Mouse (Mus musculus) thymus, postnatal 4 days (tissue): ENCODE measurements around the gene Olfr969.
"Not testable (repeated sequence)": the region's sequence is repeated elsewhere in the genome, so short reads cannot be mapped to it uniquely, and the experiment has no call there.

ENCODE experiments used
- DNase-seq: peaks from one replicate; pipeline ENCODE4 v3.0.0; 2021

Olfr969 gene

GRCm38 (mm10) chr9:39790558-39790957, at the start of gene Olfr969:
Gene Olfr969, plus strand, starts transcription at chr9:39790945.
- DNase-seq, result no peak

- no peak for DNase-seq
Measured at GRCm38 (mm10) chr9:39745949-39746348, 44.8 kb upstream of the Olfr969 start, which contains the start of gene Olfr967. Gene Olfr967, plus strand, starts transcription at chr9:39746249.

- no peak for DNase-seq
Measured at GRCm38 (mm10) chr9:39746428-39746827, 44.3 kb upstream of the Olfr969 start.

DNA sequence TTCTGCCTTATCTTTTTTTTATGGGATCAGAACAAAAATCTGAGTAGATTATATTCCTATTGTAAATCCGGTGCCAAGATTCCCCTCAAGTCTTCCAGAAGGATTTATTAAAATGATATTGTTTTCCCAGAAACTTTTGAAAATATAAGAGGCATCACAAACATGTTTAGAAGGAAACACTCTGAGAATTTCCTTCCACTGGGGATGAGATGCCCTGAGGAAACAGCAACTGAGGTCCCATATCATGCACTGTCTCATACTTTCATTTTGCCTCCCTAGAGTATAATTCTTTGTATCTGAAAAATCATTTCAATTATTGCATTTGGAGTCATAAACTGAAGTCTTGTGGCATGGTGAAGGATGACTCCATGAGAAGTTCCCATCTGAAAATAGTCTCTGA, 7.6 kb upstream of the Olfr969 start, which contains the start of gene Olfr968:
Gene Olfr968 (minus strand): TSS at position 101 of the 400 bp plus-strand sequence.
- no peak for DNase-seq

- no peak for DNase-seq
Measured at GRCm38 (mm10) chr9:39808560-39808959, 17.8 kb downstream of the Olfr969 start, which contains the start of gene Olfr970. Gene Olfr970, plus strand, starts transcription at chr9:39808860.

DNA sequence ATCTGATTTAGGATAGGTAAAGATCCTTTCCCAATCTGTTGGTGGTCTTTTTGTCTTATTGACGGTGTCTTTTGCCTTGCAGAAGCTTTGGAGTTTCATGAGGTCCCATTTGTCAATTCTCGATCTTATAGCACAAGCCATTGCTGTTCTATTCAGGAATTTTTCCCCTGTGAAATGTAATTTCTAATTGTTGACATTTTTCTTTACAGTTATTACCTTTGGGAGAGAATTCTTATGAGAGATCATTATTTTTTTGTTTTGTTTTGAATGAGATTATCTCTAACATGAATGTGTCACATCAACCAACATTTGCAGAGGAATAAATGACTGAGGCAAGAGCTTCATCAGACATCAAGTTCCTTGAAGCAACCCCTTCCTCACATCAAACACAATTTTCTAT, 45.8 kb downstream of the Olfr969 start, which contains the start of gene Olfr971:
Gene Olfr971 (plus strand): TSS at position 301 of the 400 bp plus-strand sequence.
- not testable (repeated sequence) for DNase-seq
